Mouse (Mus musculus) G1E (cell line): Measurements from ENCODE around the gene Wdr26. TPM values are rescaled to one million over a fixed set of nuclear protein-coding genes. Genes with fewer than 3 reads are reported as not detected.

Experiments used
- ATAC-seq: 2 replicates; pipeline ENCODE4 v1.8.0; 2016; ENCODE audit warnings: mild to moderate bottlenecking; ENCODE audit not compliant: insufficient number of reproducible peaks, poor library complexity, low FRiP score, severe bottlenecking; ENCODE audit errors: extremely low read depth
- DNase-seq: peaks from one replicate; pipeline ENCODE4 v3.0.0; 2012; ENCODE audit warnings: low spot score
- H3K27me3 ChIP-seq: 2 replicates; pipeline ENCODE4 v1.6.1; 2012; ENCODE audit warnings: mild to moderate bottlenecking, low read length, inconsistent platforms; ENCODE audit not compliant: insufficient read depth
- H3K36me3 ChIP-seq: replicated peaks from 2 replicates; pipeline ENCODE3; 2012; ENCODE audit warnings: mild to moderate bottlenecking, inconsistent platforms
- H3K4me1 ChIP-seq: 2 replicates; pipeline ENCODE4 v1.6.1; 2012; ENCODE audit warnings: low read depth, low read length, inconsistent platforms, mixed read lengths; ENCODE audit not compliant: insufficient read depth
- H3K4me3 ChIP-seq: 2 replicates; pipeline ENCODE4 v1.5.1; 2012; ENCODE audit warnings: low read depth, mild to moderate bottlenecking, inconsistent platforms, low read length, moderate library complexity, mixed read lengths
- H3K9me3 ChIP-seq: replicated peaks from 2 replicates; pipeline ENCODE4 v1.6.1; 2012; ENCODE audit warnings: inconsistent platforms
- CTCF ChIP-seq: IDR thresholded peaks from 2 replicates; pipeline ENCODE4 v1.5.1; 2012; ENCODE audit warnings: low read depth, low read length, inconsistent platforms, mixed read lengths
- GATA1 ChIP-seq: IDR thresholded peaks from 2 replicates; pipeline ENCODE4 v1.6.1; 2012; ENCODE audit warnings: borderline replicate concordance, low read length, inconsistent platforms, mixed read lengths
- GATA2 ChIP-seq: IDR thresholded peaks from 2 replicates; pipeline ENCODE4 v1.6.1; 2012; ENCODE audit warnings: low read depth, low read length, inconsistent platforms, borderline replicate concordance
- POLR2AphosphoS5 ChIP-seq: IDR thresholded peaks from 2 replicates; pipeline ENCODE4 v1.6.1; 2012; ENCODE audit warnings: low read depth, low read length, inconsistent platforms; ENCODE audit not compliant: insufficient replicate concordance
- TAL1 ChIP-seq: conservative IDR thresholded peaks from 2 replicates; pipeline ENCODE4 v1.6.1; 2012; ENCODE audit warnings: low read depth, low read length, inconsistent platforms, mixed read lengths
- polyA plus RNA-seq: library from polyadenylated mRNA; stranded (reverse); fragments of >175 nt; gene quantifications from 2 replicates; pipeline ENCODE4 v1.2.3, GENCODE M21; 2012
- total RNA-seq, 2 experiments: library from RNA; stranded (forward) in 1 of 2; stranded (reverse) in 1 of 2; fragments of 200-1000 nt in 1 of 2; fragments of >200 nt in 1 of 2; fragmentation: Nextera tagmentation in 1 of 2; gene quantifications; 2 replicates each; pipeline ENCODE4 v1.2.3; 2014 to 2017

Wdr26 gene
- total RNA-seq (2014; fragmentation: Nextera tagmentation) (239 and 297 TPM in 2 replicates), total RNA-seq (2017) (96.4 and 101 TPM in 2 replicates), polyA plus RNA-seq (28.1 and 39.9 TPM in 2 replicates)

GRCm38 (mm10) chr1:181211920-181212633 lies at the start of gene Wdr26:
Gene Wdr26, minus strand, starts transcription at chr1:181212001.
- Histone ChIP-seq H3K27me3 (no peaks in the 10 kb centered on the region), H3K36me3 (peaks cover 29% of the 10 kb centered on the region), H3K4me1 (peaks cover 54% of the 10 kb centered on the region), H3K9me3 (no peaks in the 10 kb centered on the region), H3K4me3 (peak within 1 kb of the TSS; percentile 87)
- ATAC-seq, result peak; percentile 84
- TF ChIP-seq GATA2, result no peak
- TF ChIP-seq GATA1, result no peak
- no peak for TF ChIP-seq CTCF
- no peak for TF ChIP-seq TAL1
- TF ChIP-seq POLR2AphosphoS5, result no peak
- peak; percentile 88 for DNase-seq

GRCm38 (mm10) chr1:181260949-181261696 lies 49.3 kb upstream of the Wdr26 start:
- Histone ChIP-seq H3K9me3 (no peaks in the 10 kb centered on the region), H3K4me3 (no peak overlapping the region; the same call in 1 of the 2 replicates), H3K4me1 (peaks cover 60% of the 10 kb centered on the region), H3K36me3 (no peaks in the 10 kb centered on the region), H3K27me3 (peaks cover 3% of the 10 kb centered on the region)
- ATAC-seq (peak; percentile 41), DNase-seq (no peak)
- TF ChIP-seq TAL1, result no peak
- no peak for TF ChIP-seq POLR2AphosphoS5
- no peak for TF ChIP-seq CTCF
- TF ChIP-seq GATA2, result no peak
- no peak for TF ChIP-seq GATA1

GRCm38 (mm10) chr1:181260422-181260821 lies 48.6 kb upstream of the Wdr26 start:
- TF ChIP-seq GATA2, result no peak
- no peak for TF ChIP-seq POLR2AphosphoS5
- TF ChIP-seq CTCF, result no peak
- TF ChIP-seq GATA1, result no peak
- TF ChIP-seq TAL1, result no peak
- no peak for DNase-seq
- H3K36me3 ChIP-seq, result no peaks in the 10 kb centered on the region
- ATAC-seq, result no peak
- no peaks in the 10 kb centered on the region for H3K9me3 ChIP-seq
- H3K27me3 ChIP-seq, result peaks cover 10% of the 10 kb centered on the region
- H3K4me3 ChIP-seq, result no peak overlapping the region; the same call in 1 of the 2 replicates
- peaks cover 67% of the 10 kb centered on the region for H3K4me1 ChIP-seq

GRCm38 (mm10) chr1:181259626-181260410 lies 48.0 kb upstream of the Wdr26 start:
- Histone ChIP-seq H3K27me3 (peaks cover 14% of the 10 kb centered on the region), H3K4me1 (peaks cover 73% of the 10 kb centered on the region), H3K9me3 (no peaks in the 10 kb centered on the region), H3K36me3 (no peaks in the 10 kb centered on the region), H3K4me3 (no peak overlapping the region)
- no peak for ATAC-seq
- TF ChIP-seq GATA1 (no peak), TAL1 (no peak), POLR2AphosphoS5 (no peak), CTCF (no peak)
- no peak for DNase-seq

- TF ChIP-seq GATA1, result no peak
- DNase-seq, result no peak
- Histone ChIP-seq H3K4me1 (peaks cover 76% of the 10 kb centered on the region), H3K27me3 (peaks cover 18% of the 10 kb centered on the region), H3K36me3 (no peaks in the 10 kb centered on the region), H3K4me3 (no peak overlapping the region), H3K9me3 (no peaks in the 10 kb centered on the region)
- no peak for ATAC-seq
Measured at GRCm38 (mm10) chr1:181259056-181259455, 47.3 kb upstream of the Wdr26 start.

GRCm38 (mm10) chr1:181258616-181259015 lies 46.8 kb upstream of the Wdr26 start:
- TF ChIP-seq GATA2 (no peak), TAL1 (no peak), CTCF (no peak), POLR2AphosphoS5 (no peak), GATA1 (no peak)
- DNase-seq, result no peak
- peaks cover 18% of the 10 kb centered on the region for H3K27me3 ChIP-seq
- H3K4me3 ChIP-seq, result no peak overlapping the region
- peaks cover 76% of the 10 kb centered on the region for H3K4me1 ChIP-seq
- H3K36me3 ChIP-seq, result no peaks in the 10 kb centered on the region
- H3K9me3 ChIP-seq, result no peaks in the 10 kb centered on the region
- no peak for ATAC-seq
